Mouse (Mus musculus): ENCODE data around the gene Wdr95.
"Not testable (repeated sequence)": the region's sequence is repeated elsewhere in the genome, so short reads cannot be mapped to it uniquely, and the experiment has no call there.

Wdr95 gene

DNA sequence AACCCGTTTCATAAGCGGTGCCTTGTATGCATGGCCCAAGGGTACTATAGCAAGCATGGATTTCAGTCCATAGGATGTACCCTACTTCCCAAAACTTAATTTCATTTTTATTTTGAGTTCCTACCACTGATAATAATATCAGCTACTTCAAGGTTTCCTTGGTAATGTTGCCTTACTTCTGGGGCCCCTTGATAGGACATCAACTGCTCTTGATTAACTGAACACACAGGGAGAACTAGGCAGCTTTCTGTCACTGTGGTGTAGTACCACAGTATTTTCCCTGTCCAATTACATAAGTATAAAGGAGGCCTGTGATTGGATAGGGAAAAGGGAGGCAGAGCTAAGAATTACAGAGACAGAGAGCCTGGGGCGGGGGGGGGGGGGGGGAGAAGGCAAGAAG, 13.6 kb upstream of the Wdr95 start:
- no peak for DNase-seq (ENCODE audit: low read depth, low spot score)

- DNase-seq (ENCODE audit: low read depth, low spot score) = no peak
Measured at GRCm38 (mm10) chr5:149517116-149517515, 11.4 kb upstream of the Wdr95 start.

- DNase-seq (ENCODE audit: low read depth, low spot score) = no peak
Measured at GRCm38 (mm10) chr5:149520806-149521205, 7.7 kb upstream of the Wdr95 start.

DNA sequence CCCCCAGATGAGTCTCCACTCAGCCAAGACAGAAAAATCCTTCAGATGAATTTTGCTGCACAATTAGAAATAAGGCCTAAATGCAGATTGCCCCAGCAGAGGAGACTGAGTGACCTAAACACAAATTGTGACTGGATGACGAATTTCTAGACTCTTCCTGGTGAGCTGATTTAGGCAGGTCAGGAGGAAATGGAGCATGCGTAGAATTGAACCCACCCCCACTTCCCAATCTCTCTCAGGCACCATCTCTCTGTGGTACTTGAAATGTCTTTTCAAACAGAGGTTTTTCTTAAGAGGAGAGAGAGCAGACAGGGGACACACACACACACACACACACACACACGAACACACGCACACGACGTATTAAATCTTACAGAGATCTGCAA, 4.6 kb upstream of the Wdr95 start:
- no peak for DNase-seq (ENCODE audit: low read depth, low spot score)

- DNase-seq (ENCODE audit: low read depth, low spot score) = peak; percentile 79
Measured at GRCm38 (mm10) chr5:149524242-149524858, 4.1 kb upstream of the Wdr95 start.

- no peak for DNase-seq (ENCODE audit: low read depth, low spot score)
Measured at GRCm38 (mm10) chr5:149525055-149525785, 3.3 kb upstream of the Wdr95 start.

GRCm38 (mm10) chr5:149526467-149526951, 2.0 kb upstream of the Wdr95 start:
- peak; percentile 38 for DNase-seq (ENCODE audit: low read depth, low spot score)

DNA sequence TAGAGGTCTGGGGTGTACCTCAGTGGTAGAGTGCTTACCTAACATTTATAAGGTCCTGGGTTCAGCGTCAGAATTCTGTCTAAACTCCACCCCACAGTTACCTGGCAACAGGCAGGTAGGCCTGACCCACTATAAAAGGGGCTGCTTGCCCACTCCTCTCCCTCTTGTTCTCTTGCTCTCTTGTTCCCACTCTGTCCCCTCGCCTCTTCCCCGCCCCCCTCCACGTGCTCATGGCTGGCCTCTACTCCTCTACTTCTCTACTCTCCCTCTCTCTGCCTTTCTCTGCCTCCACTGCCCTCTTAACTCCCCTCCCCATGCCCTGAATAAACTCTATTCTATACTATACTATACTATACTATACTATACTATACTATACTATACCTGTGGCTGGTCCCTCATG, 1.2 kb upstream of the Wdr95 start:
- not testable (repeated sequence) for DNase-seq (ENCODE audit: low read depth, low spot score)

DNA sequence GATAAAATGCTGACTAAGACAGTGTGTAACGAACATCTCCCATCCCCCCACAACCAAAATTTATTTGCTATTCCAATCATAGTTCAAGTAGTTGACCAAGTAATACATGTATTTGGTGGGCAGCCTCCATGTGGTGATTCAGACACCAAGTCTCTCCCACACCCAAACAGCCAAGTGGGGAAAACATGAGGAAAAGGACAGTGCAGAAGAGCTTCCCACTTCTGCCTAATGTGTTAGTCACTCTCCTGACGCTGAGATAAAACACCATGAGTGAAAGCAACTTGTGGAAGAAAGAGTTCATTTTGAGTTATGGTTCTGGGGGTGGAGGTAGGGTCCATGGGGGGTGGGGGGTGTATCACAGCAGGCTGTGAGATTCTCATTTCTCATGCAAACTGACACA, 5.4 kb downstream of the Wdr95 start:
- no peak for DNase-seq (ENCODE audit: low read depth, low spot score)

- no peak for DNase-seq (ENCODE audit: low read depth, low spot score)
Measured at GRCm38 (mm10) chr5:149536005-149536404, 7.5 kb downstream of the Wdr95 start.

GRCm38 (mm10) chr5:149537796-149538511, 9.5 kb downstream of the Wdr95 start:
- DNase-seq (ENCODE audit: low read depth, low spot score) = no peak

- DNase-seq (ENCODE audit: low read depth, low spot score) = peak; percentile 21
Measured at GRCm38 (mm10) chr5:149538531-149538930, 10.1 kb downstream of the Wdr95 start.

DNA sequence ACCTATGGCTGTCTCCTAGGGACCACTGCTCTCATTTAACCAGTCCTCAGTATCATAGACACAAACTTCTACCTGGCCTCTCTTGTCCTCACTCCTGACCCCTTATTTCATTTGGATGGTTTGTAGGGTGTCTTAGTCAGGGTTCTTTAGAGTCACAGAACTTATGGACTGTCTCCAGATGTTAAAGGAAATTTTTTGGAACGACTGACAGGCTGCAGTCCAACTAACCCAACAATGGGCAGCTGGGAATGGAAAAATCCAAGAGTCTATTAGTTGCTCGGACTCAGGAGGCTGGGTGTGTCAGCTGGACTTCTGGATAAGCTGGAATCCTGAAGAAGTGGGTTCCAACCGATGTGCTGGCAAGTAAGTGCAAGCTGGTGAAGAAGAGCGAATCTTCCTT, 10.6 kb downstream of the Wdr95 start:
- DNase-seq (ENCODE audit: low read depth, low spot score) = peak; percentile 21

- DNase-seq (ENCODE audit: low read depth, low spot score) = no peak
Measured at GRCm38 (mm10) chr5:149551179-149551578, 22.7 kb downstream of the Wdr95 start.

DNA sequence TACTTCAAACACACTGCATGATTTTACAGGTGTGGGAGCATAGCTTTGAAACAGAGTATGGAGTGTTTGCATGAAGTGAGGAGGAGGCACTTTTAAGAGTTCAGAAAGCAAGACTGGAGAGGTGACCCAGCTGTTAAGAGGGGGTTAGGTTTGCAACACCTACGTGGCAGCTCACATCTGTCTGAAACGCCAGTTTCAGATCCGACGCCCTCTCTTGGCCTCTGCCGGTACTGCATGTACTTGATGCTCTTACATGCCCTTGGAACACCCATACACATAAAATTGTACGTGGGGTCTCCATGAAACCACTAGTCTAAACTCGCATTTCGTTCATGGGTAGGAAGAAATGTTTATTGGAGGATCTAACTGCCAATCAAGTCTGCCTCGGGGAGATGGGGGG, 24.3 kb downstream of the Wdr95 start:
- DNase-seq (ENCODE audit: low read depth, low spot score) = no peak

DNA sequence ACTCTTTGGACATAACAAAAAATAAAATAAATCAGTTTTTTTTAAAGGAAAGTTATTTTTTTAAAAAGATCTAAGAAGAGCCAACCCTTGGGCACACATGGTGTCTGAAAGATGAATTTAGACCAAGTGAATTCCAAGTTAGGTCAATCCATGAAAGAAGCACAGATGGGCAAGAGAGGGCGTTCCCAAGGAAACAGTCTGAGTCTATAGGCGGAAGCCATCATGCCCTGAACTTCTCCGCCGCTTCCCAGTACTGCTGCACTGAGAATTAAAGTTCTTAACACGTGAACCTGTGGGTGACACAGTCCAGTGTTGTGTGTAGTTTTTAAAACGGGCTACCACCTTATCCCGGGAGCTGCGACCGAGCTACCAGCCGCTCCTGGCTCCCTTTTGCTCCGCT, 24.9 kb downstream of the Wdr95 start:
- DNase-seq (ENCODE audit: low read depth, low spot score) = no peak

DNA sequence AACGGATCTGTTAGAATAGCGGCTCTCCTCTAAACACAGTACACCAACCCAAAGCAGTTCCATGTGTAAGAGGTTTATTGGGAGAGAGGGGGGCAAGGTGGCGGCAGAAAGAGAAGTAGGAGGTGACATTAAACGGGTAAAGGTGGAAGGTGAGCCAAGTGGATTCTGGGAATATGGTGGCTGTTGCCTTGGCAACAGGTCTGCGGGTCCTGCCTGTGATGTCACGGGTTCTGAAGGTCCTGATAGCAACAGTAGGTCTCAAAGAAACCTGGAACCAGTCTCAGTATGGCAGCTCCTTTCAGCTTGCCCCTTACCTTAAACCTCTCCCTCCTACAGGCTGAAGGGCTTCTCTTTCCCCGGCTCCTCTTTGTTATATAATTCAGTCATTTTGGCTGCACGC, 25.9 kb downstream of the Wdr95 start:
- no peak for DNase-seq (ENCODE audit: low read depth, low spot score)

DNA sequence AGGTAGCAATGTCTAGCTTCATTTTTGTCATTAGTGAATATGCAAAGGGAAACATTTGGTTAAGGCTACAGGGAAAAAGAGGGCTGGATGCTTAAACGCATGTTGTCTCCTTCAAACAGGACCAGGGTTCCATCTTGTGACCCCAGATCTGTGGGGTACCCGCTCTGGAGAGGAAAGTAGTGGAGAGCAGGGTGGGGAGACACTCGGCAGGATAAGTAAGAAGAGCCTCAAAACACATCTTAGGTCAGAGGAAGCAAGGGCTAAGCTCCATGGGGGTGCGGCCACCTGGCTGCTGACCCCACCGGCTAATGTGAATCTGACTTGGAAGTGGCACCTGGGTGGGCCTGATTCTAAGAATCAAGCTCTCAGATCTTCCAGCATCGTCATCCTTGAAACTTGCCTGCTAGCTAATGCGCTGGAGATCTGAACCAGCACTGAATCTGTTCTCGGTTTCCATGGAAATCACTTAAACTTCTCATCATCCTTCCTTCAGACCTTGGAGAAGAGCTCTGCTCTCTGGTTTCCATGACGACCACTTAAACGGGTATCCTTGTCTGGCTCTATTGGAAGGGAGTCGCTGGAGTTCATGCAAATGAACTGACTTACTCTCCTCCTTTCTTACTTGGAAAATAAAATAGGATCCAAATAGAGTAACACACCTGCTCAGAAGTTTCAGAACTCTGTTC, 32.6 kb downstream of the Wdr95 start:
- no peak for DNase-seq (ENCODE audit: low read depth, low spot score)

DNA sequence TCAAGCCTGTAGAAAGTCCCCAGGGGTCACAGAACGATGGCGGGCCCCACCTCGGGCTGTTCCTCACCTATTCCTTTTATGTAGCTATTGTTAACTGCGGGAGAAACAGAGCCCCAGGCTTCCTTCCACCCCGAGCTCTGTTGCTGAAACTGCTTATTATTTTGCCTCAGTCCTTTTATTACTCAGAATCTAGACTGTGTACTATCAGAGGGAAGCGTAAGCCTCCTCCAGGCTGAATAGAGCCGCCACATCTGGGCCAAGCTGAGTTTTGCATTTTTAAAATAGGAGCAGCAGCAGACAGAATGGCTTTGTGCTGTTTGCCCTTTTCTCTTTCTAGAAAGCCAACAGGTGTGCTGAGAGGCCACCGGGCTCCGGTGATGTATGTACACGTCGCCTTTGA, 37.5 kb downstream of the Wdr95 start:
- DNase-seq (ENCODE audit: low read depth, low spot score) = no peak

DNA sequence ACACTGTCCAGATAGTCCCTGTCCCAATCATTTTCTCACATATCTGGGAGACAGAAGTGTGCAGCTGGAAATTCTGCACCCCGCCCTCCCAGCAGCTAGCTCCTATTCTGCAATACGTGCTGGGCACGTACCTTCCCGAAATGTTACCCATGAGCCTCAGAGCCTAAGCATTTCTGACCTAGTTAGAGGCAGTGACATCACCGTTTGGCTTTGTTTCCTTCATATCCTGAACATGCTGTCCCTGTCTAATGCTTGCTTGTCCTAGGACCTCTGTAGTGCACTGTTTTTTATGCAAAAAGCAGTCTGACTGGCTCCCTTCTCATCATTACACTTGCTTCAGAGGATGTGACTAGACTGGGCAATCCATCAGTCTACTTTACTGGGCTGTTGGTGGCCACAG, 38.5 kb downstream of the Wdr95 start:
- peak; percentile 89 for DNase-seq (ENCODE audit: low read depth, low spot score)

DNA sequence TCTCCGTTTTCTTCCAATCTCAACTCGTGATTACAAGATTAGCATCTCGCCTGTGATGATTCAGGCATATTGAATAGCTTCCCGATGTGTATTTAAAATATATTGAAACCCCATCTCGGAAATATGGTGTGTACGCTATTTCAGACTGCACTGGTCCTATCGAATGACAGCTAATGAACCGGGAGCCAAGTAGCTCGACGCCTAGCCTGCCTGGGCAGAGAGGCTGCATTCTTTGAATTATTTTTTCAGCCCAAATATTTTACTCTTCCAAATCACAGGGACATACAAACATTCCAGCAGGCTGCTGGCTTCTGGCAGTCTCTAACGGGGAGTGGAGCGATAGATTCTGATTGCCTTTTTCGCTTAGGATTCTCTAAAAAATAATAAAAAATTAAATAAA, 40.5 kb downstream of the Wdr95 start:
- DNase-seq (ENCODE audit: low read depth, low spot score) = peak; percentile 55

DNA sequence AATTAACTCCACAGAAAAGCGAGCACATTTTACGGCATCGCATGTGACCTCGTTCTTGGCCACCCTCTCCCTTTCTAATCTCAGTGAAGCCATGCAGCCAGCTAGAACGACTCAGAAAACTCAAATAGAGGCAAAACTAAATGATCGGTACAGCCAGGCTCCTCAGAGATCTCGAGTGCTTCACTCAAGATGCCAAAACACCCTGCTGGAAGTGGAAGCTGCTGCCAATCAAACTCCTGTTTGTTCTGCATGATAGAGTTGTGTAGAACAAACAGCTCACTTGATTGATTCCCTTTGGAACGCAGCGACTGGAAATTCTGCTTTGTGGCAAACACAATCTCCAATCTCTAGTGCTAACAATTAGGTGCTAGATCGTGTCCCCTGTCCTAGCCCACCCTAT, 48.5 kb downstream of the Wdr95 start:
- no peak for DNase-seq (ENCODE audit: low read depth, low spot score)
